Mouse (Mus musculus) limb, embryonic 11.5 days (tissue): ENCODE results near the gene Tspan31. TPM values are rescaled to one million over a fixed set of nuclear protein-coding genes. Genes with fewer than 3 reads are reported as not detected.
A peak's percentile ranks its signal among the peaks of the same experiment; 100 is the strongest.
"Not testable (repeated sequence)": the region's sequence is repeated elsewhere in the genome, so short reads cannot be mapped to it uniquely, and the experiment has no call there.

Source experiments
- ATAC-seq: fragments of 200-750 bp; cut with Nextera tagmentation; 2 replicates; pipeline ENCODE4 v1.8.0; 2017; ENCODE audit warnings: low read depth; ENCODE audit not compliant: insufficient number of reproducible peaks, low FRiP score, low TSS enrichment
- DNase-seq: peaks from one replicate; pipeline ENCODE4 v3.0.0-alpha.2; 2015; ENCODE audit warnings: low spot score
- H3K27ac ChIP-seq: fragments of 300-500 bp; sonication (generic); replicated peaks from 2 replicates; pipeline ENCODE4 v1.5.1; 2014; ENCODE audit warnings: low read depth, mild to moderate bottlenecking, low read length
- H3K27me3 ChIP-seq: fragments of 300-500 bp; sonication (generic); 2 replicates; pipeline ENCODE4 v1.6.1; 2014; ENCODE audit warnings: mild to moderate bottlenecking, low read length, mixed read lengths; ENCODE audit not compliant: control insufficient read depth, insufficient read depth
- H3K36me3 ChIP-seq: fragments of 300-500 bp; sonication (generic); 2 replicates; pipeline ENCODE4 v1.6.1; 2014; ENCODE audit warnings: mild to moderate bottlenecking, low read length, moderate library complexity, mixed read lengths; ENCODE audit not compliant: control insufficient read depth, insufficient read depth
- H3K4me1 ChIP-seq: fragments of 300-500 bp; sonication (generic); 2 replicates; pipeline ENCODE4 v1.6.1; 2014; ENCODE audit warnings: low read length, mixed read lengths; ENCODE audit not compliant: control insufficient read depth, insufficient read depth
- H3K4me2 ChIP-seq: fragments of 300-500 bp; sonication (generic); 2 replicates; pipeline ENCODE4 v1.6.1; 2014; ENCODE audit warnings: low read depth, mild to moderate bottlenecking, moderate library complexity; ENCODE audit not compliant: severe bottlenecking
- H3K4me3 ChIP-seq: fragments of 300-500 bp; sonication (generic); 2 replicates; pipeline ENCODE4 v1.5.1; 2014; ENCODE audit warnings: low read depth, low read length
- H3K9ac ChIP-seq: fragments of 300-500 bp; sonication (generic); 2 replicates; pipeline ENCODE4 v1.6.1; 2014; ENCODE audit warnings: mild to moderate bottlenecking, low read length
- H3K9me3 ChIP-seq: fragments of 300-500 bp; sonication (generic); 2 replicates; pipeline ENCODE4 v1.6.1; 2016; ENCODE audit warnings: low read length; ENCODE audit not compliant: control insufficient read depth
- WGBS: fragments of 180-500 bp; shearing (Covaris S2); extraction: QIAGEN DNeasy Blood & Tissue Kit; methylation state at CpG from one replicate; pipeline ENCODE4 v1.1.7; 2014; 5-methylcytosine and 5-hydroxymethylcytosine counted together
- polyA plus RNA-seq: library from polyadenylated mRNA; unstranded; fragments of >200 nt; fragmentation: Nextera tagmentation; extraction: Ambion mirVana; gene quantifications from 2 replicates; pipeline ENCODE4 v1.2.1, GENCODE M21; 2014

The Tspan31 gene
- polyA plus RNA-seq, 1 experiment from 2014 or later: 123 TPM

- H3K27ac ChIP-seq: no peak within 1 kb of the TSS
These were observed 5.0 kb upstream of the Tspan31 start, which contains the start of gene Agap2 for GRCm38 (mm10) chr10:127075080-127075479. TSS of gene Agap2 (plus strand) at chr10:127075284.

GRCm38 (mm10) chr10:127073981-127074380, 3.9 kb upstream of the Tspan31 start:
- Histone ChIP-seq H3K27me3 (peaks cover 24% of the 10 kb centered on the region), H3K9ac (no peak overlapping the region), H3K4me1 (peaks cover 11% of the 10 kb centered on the region; the same call in 1 of the 2 replicates), H3K4me2 (no peak overlapping the region), H3K9me3 (no peaks in the 10 kb centered on the region), H3K36me3 (no peaks in the 10 kb centered on the region), H3K4me3 (no peak overlapping the region), H3K27ac (no peak overlapping the region)
- WGBS: 90% methylated on average over 1 of the region's 1 CpGs
- no peak for ATAC-seq
- no peak for DNase-seq

More at GRCm38 (mm10) chr10:127075080-127075479, 5.0 kb upstream of the Tspan31 start, which contains the start of gene Agap2:
- WGBS: 69% methylated on average over 9 of the region's 9 CpGs
- H3K36me3 ChIP-seq: no peaks in the 10 kb centered on the region
- no peak within 1 kb of the TSS for H3K4me3 ChIP-seq
- peaks cover 16% of the 10 kb centered on the region for H3K4me1 ChIP-seq
- no peak within 1 kb of the TSS for H3K9ac ChIP-seq
- DNase-seq: no peak
- H3K27me3 ChIP-seq: peaks cover 35% of the 10 kb centered on the region
- H3K4me2 ChIP-seq: no peak within 1 kb of the TSS
- H3K9me3 ChIP-seq: 0 out of 2 replicates have a peak, but pooled peaks cover 3% of the 10 kb centered on the region
- no peak for ATAC-seq

- WGBS: 80% methylated on average over 2 of the region's 2 CpGs
- not testable (repeated sequence) for H3K4me3 ChIP-seq, H3K9me3 ChIP-seq, DNase-seq, ATAC-seq, H3K4me2 ChIP-seq, H3K4me1 ChIP-seq, H3K36me3 ChIP-seq, H3K9ac ChIP-seq, H3K27ac ChIP-seq
- H3K27me3 ChIP-seq: peaks cover 14% of the 10 kb centered on the region
These were observed 2.9 kb upstream of the Tspan31 start for GRCm38 (mm10) chr10:127072969-127073368.

- not testable (repeated sequence) for H3K4me1 ChIP-seq, H3K36me3 ChIP-seq, H3K9ac ChIP-seq, DNase-seq, H3K4me3 ChIP-seq, H3K27ac ChIP-seq, H3K4me2 ChIP-seq, H3K27me3 ChIP-seq, ATAC-seq, H3K9me3 ChIP-seq
- 91% methylated on average over 4 of the region's 4 CpGs for WGBS
These were observed 2.2 kb upstream of the Tspan31 start for GRCm38 (mm10) chr10:127072270-127072669.

- DNase-seq: no peak
- Histone ChIP-seq H3K4me1 (peaks cover 7% of the 10 kb centered on the region; the same call in 1 of the 2 replicates), H3K9me3 (no peaks in the 10 kb centered on the region), H3K27me3 (0 out of 2 replicates have a peak, but pooled peaks cover 2% of the 10 kb centered on the region), H3K9ac (no peak overlapping the region), H3K4me2 (peak overlapping the region; percentile 89), H3K4me3 (peak overlapping the region; percentile 66), H3K36me3 (peaks cover 16% of the 10 kb centered on the region), H3K27ac (no peak overlapping the region)
- no peak for ATAC-seq
- WGBS: 78% methylated on average over 9 of the region's 9 CpGs
These were observed 1.1 kb upstream of the Tspan31 start for GRCm38 (mm10) chr10:127071203-127071602.

- peak overlapping the region; percentile 89 for H3K4me2 ChIP-seq
- peak overlapping the region; percentile 73 for H3K9ac ChIP-seq
These were observed 529 bp downstream of the Tspan31 start for GRCm38 (mm10) chr10:127069281-127070189.

GRCm38 (mm10) chr10:127068360-127069038, 1.6 kb downstream of the Tspan31 start:
- H3K36me3 ChIP-seq: peaks cover 32% of the 10 kb centered on the region
- peak overlapping the region; percentile 66 for H3K4me3 ChIP-seq
- H3K27me3 ChIP-seq: no peaks in the 10 kb centered on the region
- peaks cover 11% of the 10 kb centered on the region for H3K4me1 ChIP-seq
- WGBS: 80% methylated on average over 9 of the region's 9 CpGs
- H3K9me3 ChIP-seq: no peaks in the 10 kb centered on the region
- H3K9ac ChIP-seq: peak overlapping the region; percentile 73
- peak overlapping the region; percentile 56; the same call in 1 of the 2 replicates for H3K27ac ChIP-seq
- ATAC-seq: no peak
- H3K4me2 ChIP-seq: peak overlapping the region; percentile 89
- no peak for DNase-seq

More at GRCm38 (mm10) chr10:127069281-127070189, 529 bp downstream of the Tspan31 start:
- Histone ChIP-seq H3K9me3 (no peaks in the 10 kb centered on the region), H3K36me3 (peaks cover 32% of the 10 kb centered on the region), H3K4me3 (peak overlapping the region; percentile 66), H3K27me3 (no peaks in the 10 kb centered on the region), H3K27ac (peak overlapping the region; percentile 71), H3K4me1 (peaks cover 11% of the 10 kb centered on the region)
- ATAC-seq: peak; percentile 62; the same call in 1 of the 2 replicates
- DNase-seq: peak; percentile 55
- WGBS: 8% methylated on average over 30 of the region's 30 CpGs

- Histone ChIP-seq H3K36me3 (peaks cover 32% of the 10 kb centered on the region), H3K9me3 (no peaks in the 10 kb centered on the region), H3K4me3 (no peak overlapping the region), H3K4me1 (peaks cover 11% of the 10 kb centered on the region), H3K9ac (no peak overlapping the region), H3K4me2 (peak overlapping the region; percentile 8; the same call in 1 of the 2 replicates), H3K27me3 (0 out of 2 replicates have a peak, but pooled peaks cover 2% of the 10 kb centered on the region), H3K27ac (no peak overlapping the region)
- DNase-seq (no peak), ATAC-seq (no peak)
- WGBS: 91% methylated on average over 14 of the region's 14 CpGs
These were observed 3.5 kb downstream of the Tspan31 start for GRCm38 (mm10) chr10:127066519-127067018.
